Mouse (Mus musculus): ENCODE results near the gene Pip4k2a. TPM values are rescaled to one million over a fixed set of nuclear protein-coding genes. Genes with fewer than 3 reads are reported as not detected.
A peak's percentile ranks its signal among the peaks of the same experiment; 100 is the strongest.

Gene Pip4k2a
- polyA plus RNA-seq, 1 experiment from 2014 or later: 10.7 TPM

- peak overlapping the region; percentile 69 for H3K4me2 ChIP-seq
- peak; percentile 81 for ATAC-seq (replicated peaks)
- H3K4me3 ChIP-seq: peak overlapping the region; percentile 72
- peaks cover 18% of the 10 kb centered on the region for H3K4me1 ChIP-seq
- H3K36me3 ChIP-seq (replicated peaks): no peaks in the 10 kb centered on the region
- WGBS: under 1% methylated on average over 46 of the region's 46 CpGs
- peak overlapping the region; percentile 87 for H3K9ac ChIP-seq
- peak overlapping the region; percentile 86 for H3K27ac ChIP-seq
- H3K9me3 ChIP-seq: no peaks in the 10 kb centered on the region
- no peaks in the 10 kb centered on the region for H3K27me3 ChIP-seq (replicated peaks)
These were observed 447 bp downstream of the Pip4k2a start for GRCm38 (mm10) chr2:18997387-18997971.

GRCm38 (mm10) chr2:18996451-18997211 is 1.3 kb downstream of the Pip4k2a start:
- Histone ChIP-seq H3K27ac (no peak overlapping the region), H3K4me1 (peaks cover 18% of the 10 kb centered on the region)

GRCm38 (mm10) chr2:18992512-18993510 is 5.1 kb downstream of the Pip4k2a start:
- H3K36me3 ChIP-seq (replicated peaks): no peaks in the 10 kb centered on the region
- peaks cover 14% of the 10 kb centered on the region for H3K4me1 ChIP-seq
- WGBS: 80% methylated on average over 7 of the region's 7 CpGs
- no peak overlapping the region for H3K4me3 ChIP-seq
- H3K27ac ChIP-seq: no peak overlapping the region
- H3K9me3 ChIP-seq: no peaks in the 10 kb centered on the region
- no peak for ATAC-seq (replicated peaks)
- no peak overlapping the region for H3K9ac ChIP-seq
- no peaks in the 10 kb centered on the region for H3K27me3 ChIP-seq (replicated peaks)
- no peak overlapping the region for H3K4me2 ChIP-seq

More at GRCm38 (mm10) chr2:18996451-18997211, 1.3 kb downstream of the Pip4k2a start:
- peak overlapping the region; percentile 69 for H3K4me2 ChIP-seq
- no peak for ATAC-seq (replicated peaks)
- H3K9me3 ChIP-seq: no peaks in the 10 kb centered on the region
- peak overlapping the region; percentile 87 for H3K9ac ChIP-seq
- peak overlapping the region; percentile 72 for H3K4me3 ChIP-seq
- no peaks in the 10 kb centered on the region for H3K36me3 ChIP-seq (replicated peaks)
- under 1% methylated on average over 25 of the region's 25 CpGs for WGBS
- no peaks in the 10 kb centered on the region for H3K27me3 ChIP-seq (replicated peaks)

- no peaks in the 10 kb centered on the region for H3K27me3 ChIP-seq (replicated peaks)
- no peak for ATAC-seq (replicated peaks)
- no peaks in the 10 kb centered on the region for H3K36me3 ChIP-seq (replicated peaks)
- no peak overlapping the region for H3K9ac ChIP-seq
- no peak overlapping the region for H3K27ac ChIP-seq
- no peaks in the 10 kb centered on the region for H3K9me3 ChIP-seq
- no peak overlapping the region for H3K4me3 ChIP-seq
- H3K4me2 ChIP-seq: no peak overlapping the region
- no peaks in the 10 kb centered on the region for H3K4me1 ChIP-seq
- 89% methylated on average over 3 of the region's 3 CpGs for WGBS
These were observed 9.0 kb downstream of the Pip4k2a start for GRCm38 (mm10) chr2:18988885-18989284.

- WGBS: 86% methylated on average over 3 of the region's 3 CpGs
- Histone ChIP-seq H3K4me2 (no peak overlapping the region), H3K36me3 (replicated peaks) (no peaks in the 10 kb centered on the region), H3K9me3 (no peaks in the 10 kb centered on the region), H3K9ac (no peak overlapping the region), H3K27ac (no peak overlapping the region), H3K4me1 (no peaks in the 10 kb centered on the region), H3K4me3 (no peak overlapping the region), H3K27me3 (replicated peaks) (no peaks in the 10 kb centered on the region)
- no peak for ATAC-seq (replicated peaks)
These were observed 12.4 kb downstream of the Pip4k2a start for GRCm38 (mm10) chr2:18985506-18985905.

- no peaks in the 10 kb centered on the region for H3K4me1 ChIP-seq
- WGBS: 93% methylated on average over 15 of the region's 15 CpGs
- H3K9me3 ChIP-seq: no peaks in the 10 kb centered on the region
- no peak overlapping the region for H3K9ac ChIP-seq
- no peaks in the 10 kb centered on the region for H3K36me3 ChIP-seq (replicated peaks)
- H3K27me3 ChIP-seq (replicated peaks): no peaks in the 10 kb centered on the region
- ATAC-seq (replicated peaks): no peak
- no peak overlapping the region for H3K4me2 ChIP-seq
- no peak overlapping the region for H3K4me3 ChIP-seq
- no peak overlapping the region for H3K27ac ChIP-seq
These were observed 13.7 kb downstream of the Pip4k2a start for GRCm38 (mm10) chr2:18984095-18984847.

GRCm38 (mm10) chr2:18983546-18983945 is 14.4 kb downstream of the Pip4k2a start:
- no peak for ATAC-seq (replicated peaks)
- no peaks in the 10 kb centered on the region for H3K27me3 ChIP-seq (replicated peaks)

GRCm38 (mm10) chr2:18982581-18982980 is 15.3 kb downstream of the Pip4k2a start:
- Histone ChIP-seq H3K4me1 (no peaks in the 10 kb centered on the region), H3K36me3 (replicated peaks) (no peaks in the 10 kb centered on the region), H3K9ac (no peak overlapping the region), H3K4me2 (no peak overlapping the region), H3K4me3 (no peak overlapping the region), H3K27me3 (replicated peaks) (no peaks in the 10 kb centered on the region), H3K27ac (no peak overlapping the region), H3K9me3 (no peaks in the 10 kb centered on the region)
- ATAC-seq (replicated peaks): no peak
- WGBS: 84% methylated on average over 6 of the region's 6 CpGs

More at GRCm38 (mm10) chr2:18983546-18983945, 14.4 kb downstream of the Pip4k2a start:
- Histone ChIP-seq H3K4me3 (no peak overlapping the region), H3K36me3 (replicated peaks) (no peaks in the 10 kb centered on the region), H3K9ac (no peak overlapping the region), H3K9me3 (no peaks in the 10 kb centered on the region), H3K4me2 (no peak overlapping the region), H3K4me1 (no peaks in the 10 kb centered on the region), H3K27ac (no peak overlapping the region)

GRCm38 (mm10) chr2:18979675-18980074 is 18.3 kb downstream of the Pip4k2a start:
- Histone ChIP-seq H3K27me3 (replicated peaks) (no peaks in the 10 kb centered on the region), H3K4me1 (no peaks in the 10 kb centered on the region), H3K4me3 (no peak overlapping the region), H3K4me2 (no peak overlapping the region), H3K9me3 (no peaks in the 10 kb centered on the region), H3K27ac (no peak overlapping the region), H3K36me3 (replicated peaks) (no peaks in the 10 kb centered on the region), H3K9ac (no peak overlapping the region)
- ATAC-seq (replicated peaks): no peak
- 71% methylated on average over 7 of the region's 7 CpGs for WGBS

- 82% methylated on average over 4 of the region's 4 CpGs for WGBS
- no peak for ATAC-seq (replicated peaks)
These were observed 18.9 kb downstream of the Pip4k2a start for GRCm38 (mm10) chr2:18979046-18979445.

GRCm38 (mm10) chr2:18977201-18977805 is 20.6 kb downstream of the Pip4k2a start:
- WGBS: 88% methylated on average over 10 of the region's 10 CpGs
- H3K9ac ChIP-seq: no peak overlapping the region
- no peak overlapping the region for H3K4me2 ChIP-seq
- H3K27ac ChIP-seq: no peak overlapping the region
- no peak for ATAC-seq (replicated peaks)
- H3K27me3 ChIP-seq (replicated peaks): no peaks in the 10 kb centered on the region
- H3K4me3 ChIP-seq: no peak overlapping the region
- H3K36me3 ChIP-seq (replicated peaks): no peaks in the 10 kb centered on the region
- H3K9me3 ChIP-seq: no peaks in the 10 kb centered on the region
- no peaks in the 10 kb centered on the region for H3K4me1 ChIP-seq

More at GRCm38 (mm10) chr2:18979046-18979445, 18.9 kb downstream of the Pip4k2a start:
- no peak overlapping the region for H3K27ac ChIP-seq
- no peaks in the 10 kb centered on the region for H3K9me3 ChIP-seq
- H3K4me2 ChIP-seq: no peak overlapping the region
- no peaks in the 10 kb centered on the region for H3K27me3 ChIP-seq (replicated peaks)
- H3K4me3 ChIP-seq: no peak overlapping the region
- H3K36me3 ChIP-seq (replicated peaks): no peaks in the 10 kb centered on the region
- no peaks in the 10 kb centered on the region for H3K4me1 ChIP-seq
- no peak overlapping the region for H3K9ac ChIP-seq
